Mouse (Mus musculus) neural tube, embryonic 11.5 days (tissue): ENCODE measurements around the gene Olfr418. TPM values are rescaled to one million over a fixed set of nuclear protein-coding genes. Genes with fewer than 3 reads are reported as not detected.
"Not testable (repeated sequence)": the region's sequence is repeated elsewhere in the genome, so short reads cannot be mapped to it uniquely, and the experiment has no call there.

ENCODE experiments used
- ATAC-seq: fragments of 200-750 bp; cut with Nextera tagmentation; 2 replicates; pipeline ENCODE4 v1.8.0; 2017; ENCODE audit warnings: moderate number of reproducible peaks, mild to moderate bottlenecking, moderate TSS enrichment, moderate library complexity; ENCODE audit not compliant: insufficient read depth, low FRiP score, low TSS enrichment
- DNase-seq: peaks from one replicate; pipeline ENCODE4 v3.0.0-alpha.2; 2015; ENCODE audit warnings: low spot score
- H3K27ac ChIP-seq: fragments of 300-500 bp; sonication (generic); 2 replicates; pipeline ENCODE4 v1.5.1; 2014; ENCODE audit warnings: low read depth, mild to moderate bottlenecking, low read length
- H3K27me3 ChIP-seq: fragments of 300-500 bp; sonication (generic); 2 replicates; pipeline ENCODE4 v1.6.1; 2014; ENCODE audit warnings: mild to moderate bottlenecking, low read length, mixed read lengths; ENCODE audit not compliant: control insufficient read depth, insufficient read depth
- H3K36me3 ChIP-seq: fragments of 300-500 bp; sonication (generic); 2 replicates; pipeline ENCODE4 v1.6.1; 2014; ENCODE audit warnings: mild to moderate bottlenecking, low read length, moderate library complexity, mixed read lengths; ENCODE audit not compliant: control insufficient read depth, insufficient read depth
- H3K4me1 ChIP-seq: fragments of 300-500 bp; sonication (generic); 2 replicates; pipeline ENCODE4 v1.6.1; 2014; ENCODE audit warnings: low read length, mixed read lengths; ENCODE audit not compliant: control insufficient read depth, insufficient read depth
- H3K4me2 ChIP-seq: fragments of 300-500 bp; sonication (generic); 2 replicates; pipeline ENCODE4 v1.6.1; 2014; ENCODE audit warnings: low read depth, mild to moderate bottlenecking, moderate library complexity
- H3K4me3 ChIP-seq: fragments of 300-500 bp; sonication (generic); 2 replicates; pipeline ENCODE4 v1.5.1; 2014; ENCODE audit warnings: low read depth, low read length
- H3K9ac ChIP-seq: fragments of 300-500 bp; sonication (generic); 2 replicates; pipeline ENCODE4 v1.6.1; 2014; ENCODE audit warnings: mild to moderate bottlenecking, low read length
- H3K9me3 ChIP-seq: fragments of 300-500 bp; sonication (generic); 2 replicates; pipeline ENCODE4 v1.6.1; 2016; ENCODE audit warnings: low read length; ENCODE audit not compliant: control insufficient read depth
- WGBS: fragments of 180-500 bp; shearing (Covaris S2); extraction: QIAGEN DNeasy Blood & Tissue Kit; methylation state at CpG from one replicate; pipeline ENCODE4 v1.1.7; 2014; 5-methylcytosine and 5-hydroxymethylcytosine counted together
- polyA plus RNA-seq: library from polyadenylated mRNA; unstranded; fragments of >200 nt; fragmentation: Nextera tagmentation; extraction: Ambion mirVana; gene quantifications from 2 replicates; pipeline ENCODE4 v1.2.1, GENCODE M21; 2014

The Olfr418 gene
- not detected in 2 replicates for polyA plus RNA-seq

- DNase-seq (no peak), ATAC-seq (no peak)
- H3K4me3 ChIP-seq: no peak within 1 kb of the TSS
- no peaks in the 10 kb centered on the region for H3K27me3 ChIP-seq
- no peaks in the 10 kb centered on the region for H3K9me3 ChIP-seq
- H3K4me1 ChIP-seq: no peaks in the 10 kb centered on the region
- H3K4me2 ChIP-seq: no peak within 1 kb of the TSS
- no peak within 1 kb of the TSS for H3K9ac ChIP-seq
- no peaks in the 10 kb centered on the region for H3K36me3 ChIP-seq
- no peak within 1 kb of the TSS for H3K27ac ChIP-seq
Measured at GRCm38 (mm10) chr1:173265701-173266100, at the start of gene Olfr418. Gene Olfr418, plus strand, starts transcription at chr1:173266001.

GRCm38 (mm10) chr1:173216481-173216880, 49.3 kb upstream of the Olfr418 start:
- 94% methylated on average over 3 of the region's 3 CpGs for WGBS
- H3K4me1 ChIP-seq: no peaks in the 10 kb centered on the region
- no peak overlapping the region for H3K4me3 ChIP-seq
- H3K27ac ChIP-seq: no peak overlapping the region
- H3K4me2 ChIP-seq: no peak overlapping the region
- no peaks in the 10 kb centered on the region for H3K9me3 ChIP-seq
- H3K27me3 ChIP-seq: no peaks in the 10 kb centered on the region
- ATAC-seq: no peak
- no peak overlapping the region for H3K9ac ChIP-seq
- H3K36me3 ChIP-seq: no peaks in the 10 kb centered on the region
- no peak for DNase-seq

GRCm38 (mm10) chr1:173227081-173227480, 38.7 kb upstream of the Olfr418 start, which contains the start of gene Fcer1a:
Gene Fcer1a, minus strand, starts transcription at chr1:173227214.
- no peak for DNase-seq
- H3K4me3 ChIP-seq: no peak within 1 kb of the TSS
- no peaks in the 10 kb centered on the region for H3K9me3 ChIP-seq
- H3K27me3 ChIP-seq: no peaks in the 10 kb centered on the region
- H3K4me2 ChIP-seq: no peak within 1 kb of the TSS
- H3K36me3 ChIP-seq: no peaks in the 10 kb centered on the region
- no peak for ATAC-seq
- H3K27ac ChIP-seq: no peak within 1 kb of the TSS
- no peaks in the 10 kb centered on the region for H3K4me1 ChIP-seq
- WGBS: 88% methylated on average over 2 of the region's 2 CpGs
- H3K9ac ChIP-seq: no peak within 1 kb of the TSS

- H3K4me1 ChIP-seq, H3K4me2 ChIP-seq, DNase-seq, H3K9ac ChIP-seq, H3K4me3 ChIP-seq, ATAC-seq, H3K27me3 ChIP-seq, H3K27ac ChIP-seq, H3K9me3 ChIP-seq, H3K36me3 ChIP-seq: not testable (repeated sequence)
- 83% methylated on average over 1 of the region's 1 CpGs for WGBS
Measured at GRCm38 (mm10) chr1:173237004-173237403, 28.8 kb upstream of the Olfr418 start.

- Histone ChIP-seq H3K27me3 (no peaks in the 10 kb centered on the region), H3K27ac (no peak overlapping the region), H3K9ac (no peak overlapping the region), H3K4me3 (no peak overlapping the region), H3K36me3 (no peaks in the 10 kb centered on the region), H3K9me3 (no peaks in the 10 kb centered on the region), H3K4me1 (no peaks in the 10 kb centered on the region), H3K4me2 (no peak overlapping the region)
- no peak for DNase-seq
- ATAC-seq: no peak
- WGBS: 94% methylated on average over 3 of the region's 3 CpGs
Measured at GRCm38 (mm10) chr1:173249888-173250287, 15.9 kb upstream of the Olfr418 start.

GRCm38 (mm10) chr1:173277677-173278076, 11.9 kb downstream of the Olfr418 start, which contains the start of gene Mptx2:
Gene Mptx2, minus strand, starts transcription at chr1:173277777.
- no peak for ATAC-seq
- WGBS: 79% methylated on average over 3 of the region's 3 CpGs
- Histone ChIP-seq H3K27me3 (no peaks in the 10 kb centered on the region), H3K4me1 (no peaks in the 10 kb centered on the region), H3K4me3 (no peak within 1 kb of the TSS), H3K9me3 (no peaks in the 10 kb centered on the region), H3K9ac (no peak within 1 kb of the TSS), H3K27ac (no peak within 1 kb of the TSS), H3K36me3 (no peaks in the 10 kb centered on the region), H3K4me2 (no peak within 1 kb of the TSS)
- DNase-seq: no peak

- 76% methylated on average over 3 of the region's 3 CpGs for WGBS
- not testable (repeated sequence) for DNase-seq, ATAC-seq, H3K36me3 ChIP-seq, H3K27ac ChIP-seq, H3K4me3 ChIP-seq, H3K27me3 ChIP-seq, H3K4me2 ChIP-seq, H3K9me3 ChIP-seq, H3K4me1 ChIP-seq, H3K9ac ChIP-seq
Measured at GRCm38 (mm10) chr1:173302795-173303194, 37.0 kb downstream of the Olfr418 start.

- H3K9me3 ChIP-seq, H3K36me3 ChIP-seq, H3K27ac ChIP-seq, H3K4me3 ChIP-seq, H3K9ac ChIP-seq, DNase-seq, H3K27me3 ChIP-seq, ATAC-seq, H3K4me2 ChIP-seq, H3K4me1 ChIP-seq: not testable (repeated sequence)
- WGBS: 88% methylated on average over 7 of the region's 7 CpGs
Measured at GRCm38 (mm10) chr1:173313535-173314050, 47.8 kb downstream of the Olfr418 start.

- Histone ChIP-seq H3K27me3 (no peaks in the 10 kb centered on the region), H3K36me3 (no peaks in the 10 kb centered on the region), H3K9ac (no peak overlapping the region), H3K4me1 (no peaks in the 10 kb centered on the region), H3K27ac (no peak overlapping the region), H3K9me3 (no peaks in the 10 kb centered on the region), H3K4me2 (no peak overlapping the region), H3K4me3 (no peak overlapping the region)
- WGBS: 97% methylated on average over 3 of the region's 3 CpGs
- ATAC-seq: no peak
- DNase-seq: no peak
Measured at GRCm38 (mm10) chr1:173315725-173316124, 49.9 kb downstream of the Olfr418 start.
